Mouse (Mus musculus): Measurements from ENCODE around the gene Susd1.

The Susd1 gene

DNA sequence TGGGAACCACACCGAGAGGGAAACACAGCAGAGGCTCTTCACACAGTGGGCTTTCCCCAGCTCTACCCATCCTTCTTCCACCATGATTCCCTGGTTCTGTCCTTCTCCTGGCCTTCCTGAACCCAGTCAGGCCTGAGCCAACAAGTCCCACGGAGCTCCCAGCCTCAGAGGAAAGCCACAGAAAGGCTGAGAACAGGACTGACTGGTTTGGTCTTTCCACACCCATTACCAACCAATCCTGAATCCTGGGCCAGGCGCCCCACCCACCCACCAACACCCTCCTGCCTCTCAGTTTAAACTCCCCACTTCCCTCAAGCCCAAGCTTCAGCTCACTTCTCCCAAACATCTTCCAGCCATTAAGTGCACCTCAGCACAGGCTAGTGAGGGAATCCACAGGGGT is 4.4 kb downstream of the Susd1 start:
- DNase-seq (ENCODE audit: low spot score), result no peak

DNA sequence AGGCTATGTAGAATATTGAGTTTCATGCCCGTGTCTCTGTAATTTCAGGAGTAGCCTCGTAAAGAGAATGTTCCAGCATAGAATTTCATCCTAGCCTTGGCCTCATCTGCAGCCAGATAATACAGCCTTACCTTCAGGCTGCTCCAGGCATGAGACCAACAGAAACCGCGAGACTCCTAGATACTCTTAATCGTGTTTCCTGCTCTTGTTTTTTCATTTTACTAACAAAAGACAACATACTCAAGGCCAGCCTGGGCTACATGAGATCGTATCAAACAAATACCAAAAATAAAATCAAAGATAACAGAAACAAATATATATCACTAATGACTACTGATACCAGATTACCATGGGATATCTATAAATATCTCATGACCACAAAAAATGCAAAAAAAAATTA is 9.3 kb downstream of the Susd1 start:
- no peak for DNase-seq (ENCODE audit: low spot score)

- no peak for DNase-seq (ENCODE audit: low spot score)
Observed at GRCm38 (mm10) chr4:59426429-59426828, 12.0 kb downstream of the Susd1 start.

DNA sequence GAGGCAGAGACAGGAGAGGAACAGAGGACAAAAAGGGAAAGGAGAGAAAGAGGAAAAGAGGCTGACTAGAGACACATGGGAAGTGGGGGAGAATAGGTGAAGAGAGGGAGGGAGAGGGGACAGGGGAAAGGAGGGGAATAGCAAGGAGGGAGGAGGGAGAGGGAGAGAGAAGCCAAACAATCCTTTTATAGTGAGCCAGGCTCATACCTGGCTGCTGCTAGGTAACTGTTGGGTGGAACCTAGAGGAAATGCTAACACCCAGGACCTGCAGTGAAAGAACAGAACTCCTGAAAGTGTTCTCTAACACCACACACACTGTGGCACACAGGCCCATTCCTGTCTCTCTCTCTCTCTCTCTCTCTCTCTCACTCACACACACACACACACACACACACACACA is 15.6 kb downstream of the Susd1 start:
- no peak for DNase-seq (ENCODE audit: low spot score)

DNA sequence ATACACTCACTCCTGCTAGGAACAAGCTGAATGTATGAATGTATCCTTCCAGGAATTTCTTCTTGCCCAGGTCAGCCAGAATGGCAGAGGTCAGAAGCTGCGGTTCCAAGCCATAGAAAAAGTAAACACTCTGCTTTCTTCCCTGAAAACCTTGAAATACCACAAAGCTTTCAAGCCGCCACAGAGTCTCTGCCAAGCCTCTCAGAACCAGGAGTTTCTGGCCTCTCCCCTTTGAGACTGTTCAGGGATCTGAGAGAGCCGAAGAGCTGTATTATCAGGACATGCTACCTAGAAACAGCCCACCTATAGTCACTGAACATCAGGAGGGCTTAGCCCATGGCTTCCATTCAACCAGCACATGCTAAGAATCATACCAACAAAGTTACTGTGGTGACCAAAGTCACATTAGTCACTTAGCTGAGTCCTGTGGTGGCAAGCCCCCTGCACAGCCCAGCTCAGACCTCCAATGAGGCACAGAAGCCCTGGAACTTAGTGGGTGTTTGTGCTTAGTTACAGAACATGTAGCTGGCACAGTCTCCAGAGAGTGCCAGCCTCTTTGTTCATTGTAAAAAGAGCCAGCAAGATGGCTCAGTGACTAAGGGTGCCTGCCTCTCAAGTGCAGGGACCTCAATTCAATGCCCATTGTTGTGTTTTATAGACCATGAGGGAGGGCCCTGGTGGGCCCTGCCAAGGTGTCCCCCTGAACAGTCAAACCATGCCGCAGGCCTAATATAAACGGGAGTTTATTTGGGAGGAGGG is 16.2 kb downstream of the Susd1 start:
- no peak for DNase-seq (ENCODE audit: low spot score)

GRCm38 (mm10) chr4:59421369-59421746 is 17.1 kb downstream of the Susd1 start:
- DNase-seq (ENCODE audit: low spot score), result no peak

- DNase-seq (ENCODE audit: low spot score), result no peak
Observed at GRCm38 (mm10) chr4:59420695-59421368, 17.6 kb downstream of the Susd1 start.

DNA sequence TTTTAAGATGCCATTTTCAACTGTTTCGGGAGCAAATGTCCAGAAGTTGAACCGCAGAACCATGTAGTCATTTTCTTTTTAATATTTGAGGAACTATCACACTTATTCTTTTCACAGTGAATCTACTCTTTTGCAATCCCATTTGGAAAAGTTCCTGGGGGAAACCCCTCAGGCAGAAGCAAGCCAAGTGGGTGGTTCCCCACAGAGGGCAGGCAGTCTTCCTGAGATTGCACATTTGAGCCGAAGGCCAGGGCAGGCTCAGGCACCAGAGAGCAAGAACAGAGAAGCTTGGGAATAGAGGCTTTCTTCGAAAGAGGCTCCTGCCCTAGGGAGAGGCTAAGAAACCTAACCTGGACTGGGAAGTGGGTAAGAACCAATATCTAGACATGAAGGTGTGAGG is 19.2 kb downstream of the Susd1 start:
- DNase-seq (ENCODE audit: low spot score), result no peak

GRCm38 (mm10) chr4:59413428-59413827 is 25.0 kb downstream of the Susd1 start:
- no peak for DNase-seq (ENCODE audit: low spot score)

DNA sequence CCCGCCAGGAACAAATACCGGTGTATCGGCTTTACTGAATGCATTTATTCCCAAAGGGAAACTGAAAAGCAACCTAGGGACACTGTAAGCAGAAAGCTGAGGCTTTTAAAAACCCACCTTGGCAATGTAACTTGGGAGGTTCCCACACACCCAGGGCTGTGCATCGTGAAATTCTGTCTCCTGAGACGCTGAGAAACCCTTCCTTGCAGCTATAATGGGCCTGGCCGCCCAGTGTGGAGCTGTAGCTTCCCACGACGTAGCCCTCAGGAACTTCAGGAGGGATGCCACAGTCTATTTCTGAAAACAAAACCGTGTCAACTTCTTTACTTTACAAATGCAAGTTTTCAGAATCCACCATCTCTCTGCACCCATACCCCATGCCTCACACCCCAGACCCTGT is 27.3 kb downstream of the Susd1 start:
- no peak for DNase-seq (ENCODE audit: low spot score)

GRCm38 (mm10) chr4:59407766-59408165 is 30.7 kb downstream of the Susd1 start:
- no peak for DNase-seq (ENCODE audit: low spot score)

- no peak for DNase-seq (ENCODE audit: low spot score)
Observed at GRCm38 (mm10) chr4:59404375-59404774, 34.1 kb downstream of the Susd1 start.

GRCm38 (mm10) chr4:59400931-59401330 is 37.5 kb downstream of the Susd1 start:
- DNase-seq (ENCODE audit: low spot score), result no peak

GRCm38 (mm10) chr4:59399343-59399742 is 39.1 kb downstream of the Susd1 start:
- no peak for DNase-seq (ENCODE audit: low spot score)

DNA sequence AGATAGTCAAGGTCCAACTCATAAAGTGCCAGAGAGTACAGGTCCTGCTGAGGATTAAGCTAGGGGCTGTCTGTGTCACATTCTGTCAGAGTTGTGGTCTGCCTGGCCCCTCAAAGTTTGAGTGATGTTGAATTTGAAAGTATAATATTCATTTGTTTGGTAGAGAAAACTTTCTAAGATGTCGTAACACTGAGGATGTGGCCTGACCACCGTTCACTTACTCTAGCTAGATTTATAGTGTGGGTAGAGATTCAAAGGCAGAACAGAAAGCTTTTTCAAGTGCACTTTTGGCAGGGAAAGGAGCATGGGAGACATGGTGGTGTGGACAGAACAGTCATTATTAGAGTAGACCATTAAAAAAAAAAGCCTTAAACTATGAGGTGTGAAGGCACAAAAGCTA is 42.9 kb downstream of the Susd1 start:
- DNase-seq (ENCODE audit: low spot score), result no peak

GRCm38 (mm10) chr4:59394155-59394554 is 44.3 kb downstream of the Susd1 start:
- no peak for DNase-seq (ENCODE audit: low spot score)

- no peak for DNase-seq (ENCODE audit: low spot score)
Observed at GRCm38 (mm10) chr4:59388447-59389030, 49.9 kb downstream of the Susd1 start.

DNA sequence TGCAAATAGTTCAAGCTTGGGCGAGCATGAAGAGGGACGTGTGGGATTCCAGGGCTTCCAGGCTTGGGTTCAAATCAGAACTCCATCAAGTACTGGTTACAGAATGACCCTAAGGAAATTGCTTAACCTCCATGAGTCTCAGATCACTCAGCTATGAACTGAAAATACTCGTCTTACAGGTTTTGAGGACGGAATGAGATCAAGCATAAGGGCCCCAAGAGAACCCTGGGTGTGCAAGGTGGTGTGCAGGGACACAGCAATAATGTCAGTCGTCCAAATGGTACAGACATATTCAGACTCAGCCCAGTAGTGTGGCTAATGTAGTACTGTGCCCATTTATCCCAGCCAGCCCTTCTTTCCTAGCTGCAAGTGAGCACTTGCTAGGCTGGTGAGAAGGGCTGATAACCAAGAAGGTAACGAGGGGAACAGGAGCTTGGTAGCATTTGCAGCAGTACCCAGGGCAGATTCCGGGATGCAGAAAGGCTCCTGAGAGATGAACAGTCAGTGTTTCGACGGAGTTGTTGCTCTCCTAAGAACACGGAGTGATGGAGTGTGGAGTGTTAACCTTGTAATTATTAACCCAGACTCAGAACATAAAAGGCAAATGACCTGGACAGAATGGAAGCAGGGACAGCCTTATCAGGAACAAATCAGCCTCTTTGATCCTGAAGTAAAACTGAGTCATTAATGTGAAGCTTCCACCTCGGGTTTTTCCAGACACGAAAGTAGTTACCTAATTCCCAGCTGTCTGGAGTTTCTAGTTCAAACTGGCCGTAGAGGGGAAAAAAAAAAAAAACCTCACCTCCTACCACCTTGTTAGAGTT is 50.8 kb downstream of the Susd1 start:
- no peak for DNase-seq (ENCODE audit: low spot score)

- DNase-seq (ENCODE audit: low spot score), result no peak
Observed at GRCm38 (mm10) chr4:59385254-59385895, 53.1 kb downstream of the Susd1 start.

- DNase-seq (ENCODE audit: low spot score), result no peak
Observed at GRCm38 (mm10) chr4:59383791-59384190, 54.6 kb downstream of the Susd1 start.

DNA sequence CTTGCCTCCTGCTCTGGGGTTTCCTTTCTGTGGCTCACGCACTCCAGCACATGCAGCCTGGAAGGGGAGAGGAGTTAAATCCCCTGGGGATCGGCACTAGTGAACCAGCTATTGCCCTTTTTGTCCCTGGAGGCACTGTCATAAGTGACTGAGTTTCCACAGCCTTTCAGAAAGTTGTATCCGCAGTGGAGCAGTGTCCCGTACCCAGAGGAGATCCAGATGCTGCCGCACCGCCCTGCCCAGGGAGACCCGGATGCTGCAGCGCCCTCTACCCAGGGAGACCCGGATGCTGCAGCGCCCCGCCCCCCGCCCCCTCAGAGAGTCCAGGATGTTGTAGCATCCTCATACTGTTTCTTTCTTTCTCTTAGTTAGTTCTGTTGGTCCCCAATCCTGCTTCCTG is 56.3 kb downstream of the Susd1 start:
- peak; percentile 46 for DNase-seq (ENCODE audit: low spot score)
